Mouse (Mus musculus) neutrophil, adult 83 days (primary cell): ENCODE data around the gene Cep44. TPM values are rescaled to one million over a fixed set of nuclear protein-coding genes. Genes with fewer than 3 reads are reported as not detected.

Experiments
- total RNA-seq, 2 experiments: library from RNA; stranded (reverse); gene quantifications; one replicate each; pipeline ENCODE4 v1.2.4; 2023

Cep44 gene
- total RNA-seq, result 10 to 100 TPM; 19.1 to 23.3 TPM

DNA sequence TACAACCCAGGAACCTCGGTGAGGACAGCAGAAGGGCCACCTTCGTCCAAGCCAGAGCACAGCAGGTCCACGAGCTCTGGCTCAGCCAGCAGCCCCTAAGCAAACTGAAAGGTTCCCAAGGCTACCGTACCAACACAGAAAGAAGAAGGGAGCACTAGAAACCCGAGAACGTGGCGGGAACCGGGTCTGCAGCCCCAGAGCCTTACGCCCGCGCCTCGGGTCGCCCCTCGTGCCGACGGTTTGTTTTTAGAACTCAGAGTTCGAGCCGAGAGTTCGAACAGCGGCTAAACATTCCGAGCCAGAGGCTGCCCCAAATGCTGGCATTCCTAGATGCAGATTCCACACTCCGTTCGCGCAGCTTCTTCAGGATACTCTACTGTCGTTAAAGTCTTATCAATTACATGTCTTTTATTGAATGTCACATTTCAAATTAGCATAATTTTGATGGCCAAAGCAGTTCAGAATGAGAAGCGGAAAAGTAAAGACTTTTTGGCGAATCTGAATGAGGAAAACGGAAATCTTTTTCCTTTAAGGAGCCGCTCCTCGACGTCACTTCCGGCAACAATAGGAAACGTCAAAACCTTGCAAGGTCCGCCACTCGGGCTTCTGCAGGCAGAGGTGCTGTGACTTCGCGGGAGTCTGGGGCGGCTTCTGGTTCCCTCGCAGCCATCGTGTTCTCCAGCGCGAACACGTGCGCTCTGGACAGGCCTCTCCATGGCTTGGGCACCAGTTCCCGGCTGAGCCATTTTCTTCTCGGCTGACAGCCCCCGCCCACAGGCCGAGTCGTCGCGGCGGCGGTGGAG lies at the start of gene Cep44, which contains the start of gene Fbxo8:
TSS of gene Cep44 (minus strand) at position 490 of the 803 bp plus-strand sequence.
TSS of gene Fbxo8 (plus strand) at position 533 of the 803 bp plus-strand sequence.

Other genes with a start within 250 kb of the Cep44 start
- gene Fbxo8, start within 50 bp of the Cep44 start, total RNA-seq, result 10 to 100 TPM; 19.8 to 21.9 TPM